Mouse (Mus musculus): ENCODE results near the gene Csnk1e. TPM values are rescaled to one million over a fixed set of nuclear protein-coding genes. Genes with fewer than 3 reads are reported as not detected.

Csnk1e gene
- polyA plus RNA-seq, 1 experiment from 2014 or later: 91.0 TPM

GRCm38 (mm10) chr15:79390434-79390833, 64.9 kb downstream of the Csnk1e start:
- Histone ChIP-seq H3K27ac (ENCODE audit: low read depth, low read length) (peak overlapping the region; percentile 18; the same call in 1 of the 2 replicates), H3K4me2 (no peak overlapping the region), H3K9me3 (replicated peaks; ENCODE audit: control insufficient read depth, low read length) (no peaks in the 10 kb centered on the region), H3K9ac (ENCODE audit: low read depth, low read length) (no peak overlapping the region), H3K4me3 (ENCODE audit: low read depth, low read length) (no peak overlapping the region), H3K27me3 (ENCODE audit: control insufficient read depth, insufficient read depth, low read length) (no peaks in the 10 kb centered on the region), H3K4me1 (ENCODE audit: control insufficient read depth, insufficient read depth, low read length) (peaks cover 72% of the 10 kb centered on the region), H3K36me3 (ENCODE audit: control insufficient read depth, insufficient read depth, low read length) (no peaks in the 10 kb centered on the region)
- WGBS (ENCODE audit: insufficient replicate concordance): 76% methylated on average over 6 of the region's 6 CpGs
- ATAC-seq (replicated peaks; ENCODE audit: insufficient number of reproducible peaks, low FRiP score, low TSS enrichment): no peak

GRCm38 (mm10) chr15:79388171-79388570, 67.2 kb downstream of the Csnk1e start:
- peaks cover 49% of the 10 kb centered on the region for H3K4me1 ChIP-seq (ENCODE audit: control insufficient read depth, insufficient read depth, low read length)
- H3K36me3 ChIP-seq (ENCODE audit: control insufficient read depth, insufficient read depth, low read length): no peaks in the 10 kb centered on the region
- 74% methylated on average over 6 of the region's 6 CpGs for WGBS (ENCODE audit: insufficient replicate concordance)
- no peak overlapping the region for H3K4me3 ChIP-seq (ENCODE audit: low read depth, low read length)
- no peak overlapping the region for H3K27ac ChIP-seq (ENCODE audit: low read depth, low read length)
- no peaks in the 10 kb centered on the region for H3K27me3 ChIP-seq (ENCODE audit: control insufficient read depth, insufficient read depth, low read length)
- no peak overlapping the region for H3K9ac ChIP-seq (ENCODE audit: low read depth, low read length)
- H3K9me3 ChIP-seq (replicated peaks; ENCODE audit: control insufficient read depth, low read length): no peaks in the 10 kb centered on the region
- no peak overlapping the region for H3K4me2 ChIP-seq
- no peak for ATAC-seq (replicated peaks; ENCODE audit: insufficient number of reproducible peaks, low FRiP score, low TSS enrichment)

- no peaks in the 10 kb centered on the region for H3K27me3 ChIP-seq (ENCODE audit: control insufficient read depth, insufficient read depth, low read length)
- no peak for ATAC-seq (replicated peaks; ENCODE audit: insufficient number of reproducible peaks, low FRiP score, low TSS enrichment)
- no peaks in the 10 kb centered on the region for H3K9me3 ChIP-seq (replicated peaks; ENCODE audit: control insufficient read depth, low read length)
- H3K4me1 ChIP-seq (ENCODE audit: control insufficient read depth, insufficient read depth, low read length): peaks cover 44% of the 10 kb centered on the region
- H3K4me3 ChIP-seq (ENCODE audit: low read depth, low read length): no peak overlapping the region
- no peak overlapping the region for H3K4me2 ChIP-seq
- 71% methylated on average over 7 of the region's 7 CpGs for WGBS (ENCODE audit: insufficient replicate concordance)
- H3K27ac ChIP-seq (ENCODE audit: low read depth, low read length): no peak overlapping the region
- H3K36me3 ChIP-seq (ENCODE audit: control insufficient read depth, insufficient read depth, low read length): no peaks in the 10 kb centered on the region
- H3K9ac ChIP-seq (ENCODE audit: low read depth, low read length): no peak overlapping the region
Observed at GRCm38 (mm10) chr15:79387611-79388010, 67.8 kb downstream of the Csnk1e start.

- 60% methylated on average over 6 of the region's 6 CpGs for WGBS (ENCODE audit: insufficient replicate concordance)
- Histone ChIP-seq H3K27ac (ENCODE audit: low read depth, low read length) (no peak overlapping the region), H3K36me3 (ENCODE audit: control insufficient read depth, insufficient read depth, low read length) (no peaks in the 10 kb centered on the region), H3K9ac (ENCODE audit: low read depth, low read length) (0 out of 2 replicates have a peak overlapping the region, but pooled peaks have one; percentile 22), H3K4me2 (no peak overlapping the region), H3K4me3 (ENCODE audit: low read depth, low read length) (no peak overlapping the region), H3K27me3 (ENCODE audit: control insufficient read depth, insufficient read depth, low read length) (no peaks in the 10 kb centered on the region), H3K4me1 (ENCODE audit: control insufficient read depth, insufficient read depth, low read length) (peaks cover 44% of the 10 kb centered on the region), H3K9me3 (replicated peaks; ENCODE audit: control insufficient read depth, low read length) (no peaks in the 10 kb centered on the region)
- ATAC-seq (replicated peaks; ENCODE audit: insufficient number of reproducible peaks, low FRiP score, low TSS enrichment): no peak
Observed at GRCm38 (mm10) chr15:79387081-79387480, 68.3 kb downstream of the Csnk1e start.

- peaks cover 7% of the 10 kb centered on the region for H3K36me3 ChIP-seq (ENCODE audit: control insufficient read depth, insufficient read depth, low read length)
- H3K27ac ChIP-seq (ENCODE audit: low read depth, low read length): peak overlapping the region; percentile 87
- H3K4me2 ChIP-seq: no peak overlapping the region
- no peak overlapping the region for H3K4me3 ChIP-seq (ENCODE audit: low read depth, low read length)
- 78% methylated on average over 9 of the region's 9 CpGs for WGBS (ENCODE audit: insufficient replicate concordance)
- peaks cover 23% of the 10 kb centered on the region for H3K4me1 ChIP-seq (ENCODE audit: control insufficient read depth, insufficient read depth, low read length)
- H3K27me3 ChIP-seq (ENCODE audit: control insufficient read depth, insufficient read depth, low read length): no peaks in the 10 kb centered on the region
- no peak overlapping the region for H3K9ac ChIP-seq (ENCODE audit: low read depth, low read length)
- H3K9me3 ChIP-seq (replicated peaks; ENCODE audit: control insufficient read depth, low read length): no peaks in the 10 kb centered on the region
- no peak for ATAC-seq (replicated peaks; ENCODE audit: insufficient number of reproducible peaks, low FRiP score, low TSS enrichment)
Observed at GRCm38 (mm10) chr15:79381644-79382043, 73.7 kb downstream of the Csnk1e start.

GRCm38 (mm10) chr15:79380468-79381444, 74.6 kb downstream of the Csnk1e start:
- ATAC-seq (replicated peaks; ENCODE audit: insufficient number of reproducible peaks, low FRiP score, low TSS enrichment): 0 out of 2 replicates have a peak, but pooled peaks have one; percentile 40
- Histone ChIP-seq H3K4me1 (ENCODE audit: control insufficient read depth, insufficient read depth, low read length) (peaks cover 23% of the 10 kb centered on the region), H3K36me3 (ENCODE audit: control insufficient read depth, insufficient read depth, low read length) (peaks cover 15% of the 10 kb centered on the region), H3K9ac (ENCODE audit: low read depth, low read length) (peak overlapping the region; percentile 17; the same call in 1 of the 2 replicates), H3K27me3 (ENCODE audit: control insufficient read depth, insufficient read depth, low read length) (no peaks in the 10 kb centered on the region), H3K9me3 (replicated peaks; ENCODE audit: control insufficient read depth, low read length) (no peaks in the 10 kb centered on the region), H3K27ac (ENCODE audit: low read depth, low read length) (peak overlapping the region; percentile 87), H3K4me3 (ENCODE audit: low read depth, low read length) (no peak overlapping the region), H3K4me2 (peak overlapping the region; percentile 52)
- 44% methylated on average over 21 of the region's 23 CpGs for WGBS (ENCODE audit: insufficient replicate concordance)

- peaks cover 15% of the 10 kb centered on the region for H3K36me3 ChIP-seq (ENCODE audit: control insufficient read depth, insufficient read depth, low read length)
- H3K27ac ChIP-seq (ENCODE audit: low read depth, low read length): no peak overlapping the region
- no peaks in the 10 kb centered on the region for H3K27me3 ChIP-seq (ENCODE audit: control insufficient read depth, insufficient read depth, low read length)
- no peak overlapping the region for H3K4me2 ChIP-seq
- 85% methylated on average over 7 of the region's 7 CpGs for WGBS (ENCODE audit: insufficient replicate concordance)
- H3K9me3 ChIP-seq (replicated peaks; ENCODE audit: control insufficient read depth, low read length): no peaks in the 10 kb centered on the region
- no peak overlapping the region for H3K9ac ChIP-seq (ENCODE audit: low read depth, low read length)
- no peak for ATAC-seq (replicated peaks; ENCODE audit: insufficient number of reproducible peaks, low FRiP score, low TSS enrichment)
- no peak overlapping the region for H3K4me3 ChIP-seq (ENCODE audit: low read depth, low read length)
- H3K4me1 ChIP-seq (ENCODE audit: control insufficient read depth, insufficient read depth, low read length): peaks cover 23% of the 10 kb centered on the region
Observed at GRCm38 (mm10) chr15:79379658-79380057, 75.7 kb downstream of the Csnk1e start.

- no peaks in the 10 kb centered on the region for H3K9me3 ChIP-seq (replicated peaks; ENCODE audit: control insufficient read depth, low read length)
- peaks cover 15% of the 10 kb centered on the region for H3K36me3 ChIP-seq (ENCODE audit: control insufficient read depth, insufficient read depth, low read length)
- H3K27ac ChIP-seq (ENCODE audit: low read depth, low read length): no peak overlapping the region
- WGBS (ENCODE audit: insufficient replicate concordance): 91% methylated on average over 10 of the region's 10 CpGs
- H3K4me3 ChIP-seq (ENCODE audit: low read depth, low read length): no peak overlapping the region
- H3K27me3 ChIP-seq (ENCODE audit: control insufficient read depth, insufficient read depth, low read length): no peaks in the 10 kb centered on the region
- peaks cover 23% of the 10 kb centered on the region for H3K4me1 ChIP-seq (ENCODE audit: control insufficient read depth, insufficient read depth, low read length)
- H3K9ac ChIP-seq (ENCODE audit: low read depth, low read length): no peak overlapping the region
- no peak for ATAC-seq (replicated peaks; ENCODE audit: insufficient number of reproducible peaks, low FRiP score, low TSS enrichment)
- no peak overlapping the region for H3K4me2 ChIP-seq
Observed at GRCm38 (mm10) chr15:79378608-79379007, 76.8 kb downstream of the Csnk1e start.

Data from heart, embryonic 11.5 days (tissue).